Mouse (Mus musculus) liver, embryonic 11.5 days (tissue): ENCODE results near the gene Cdkal1. TPM values are rescaled to one million over a fixed set of nuclear protein-coding genes. Genes with fewer than 3 reads are reported as not detected.
A peak's percentile ranks its signal among the peaks of the same experiment; 100 is the strongest.

Source experiments
- ATAC-seq: fragments of 200-750 bp; cut with Nextera tagmentation; replicated peaks from 2 replicates; pipeline ENCODE4 v1.8.0; 2017; ENCODE audit warnings: moderate number of reproducible peaks, mild to moderate bottlenecking, moderate TSS enrichment, moderate library complexity; ENCODE audit not compliant: low FRiP score
- DNase-seq: peaks from one replicate; pipeline ENCODE4 v3.0.0-alpha.2; 2017; ENCODE audit warnings: low spot score
- H3K27ac ChIP-seq: fragments of 300-500 bp; sonication (generic); 2 replicates; pipeline ENCODE4 v1.5.1; 2014; ENCODE audit warnings: mild to moderate bottlenecking, low read depth, low read length, control low read depth
- H3K27me3 ChIP-seq: fragments of 300-500 bp; sonication (generic); replicated peaks from 2 replicates; pipeline ENCODE4 v1.6.1; 2014; ENCODE audit warnings: low read length, mixed read lengths; ENCODE audit not compliant: control insufficient read depth, insufficient read depth
- H3K36me3 ChIP-seq: fragments of 300-500 bp; sonication (generic); 2 replicates; pipeline ENCODE4 v1.6.1; 2014; ENCODE audit warnings: mild to moderate bottlenecking, low read length, moderate library complexity, mixed read lengths; ENCODE audit not compliant: control insufficient read depth, insufficient read depth
- H3K4me1 ChIP-seq: fragments of 300-500 bp; sonication (generic); replicated peaks from 2 replicates; pipeline ENCODE4 v1.6.1; 2014; ENCODE audit warnings: low read length, mixed read lengths; ENCODE audit not compliant: control insufficient read depth, insufficient read depth
- H3K4me2 ChIP-seq: fragments of 300-500 bp; sonication (generic); 2 replicates; pipeline ENCODE4 v1.6.1; 2014; ENCODE audit warnings: mild to moderate bottlenecking, control low read depth, moderate library complexity
- H3K4me3 ChIP-seq: fragments of 300-500 bp; sonication (generic); 2 replicates; pipeline ENCODE4 v1.5.1; 2014; ENCODE audit warnings: low read depth, low read length, control low read depth
- H3K9ac ChIP-seq: fragments of 300-500 bp; sonication (generic); 2 replicates; pipeline ENCODE4 v1.6.1; 2014; ENCODE audit warnings: low read depth, low read length, control low read depth
- H3K9me3 ChIP-seq: fragments of 300-500 bp; sonication (generic); 2 replicates; pipeline ENCODE4 v1.6.1; 2016; ENCODE audit warnings: low read length, inconsistent platforms, mixed read lengths; ENCODE audit not compliant: control insufficient read depth
- WGBS: fragments of 180-500 bp; shearing (Covaris S2); extraction: QIAGEN DNeasy Blood & Tissue Kit; methylation state at CpG from one replicate; pipeline ENCODE4 v1.1.7; 2014; 5-methylcytosine and 5-hydroxymethylcytosine counted together
- polyA plus RNA-seq: library from polyadenylated mRNA; unstranded; fragments of >200 nt; fragmentation: Nextera tagmentation; extraction: Ambion mirVana; gene quantifications from 2 replicates; pipeline ENCODE4 v1.2.1, GENCODE M21; 2014

Cdkal1 gene
- polyA plus RNA-seq, 1 experiment from 2014 or later, result 26.3 TPM

GRCm38 (mm10) chr13:29620826-29621225 lies 234.6 kb downstream of the Cdkal1 start:
- DNase-seq (no peak), ATAC-seq (no peak)
- no peak overlapping the region for H3K4me3 ChIP-seq
- no peak overlapping the region for H3K4me2 ChIP-seq
- no peaks in the 10 kb centered on the region for H3K36me3 ChIP-seq
- H3K27ac ChIP-seq, result no peak overlapping the region
- no peak overlapping the region for H3K9ac ChIP-seq
- H3K9me3 ChIP-seq, result no peaks in the 10 kb centered on the region
- 69% methylated on average over 7 of the region's 7 CpGs for WGBS
- peaks cover 11% of the 10 kb centered on the region for H3K4me1 ChIP-seq
- H3K27me3 ChIP-seq, result no peaks in the 10 kb centered on the region

- 73% methylated on average over 3 of the region's 3 CpGs for WGBS
- no peaks in the 10 kb centered on the region for H3K9me3 ChIP-seq
- peaks cover 12% of the 10 kb centered on the region for H3K4me1 ChIP-seq
- H3K36me3 ChIP-seq, result no peaks in the 10 kb centered on the region
- no peak for DNase-seq
- H3K4me3 ChIP-seq, result no peak overlapping the region
- H3K4me2 ChIP-seq, result no peak overlapping the region
- no peak overlapping the region for H3K9ac ChIP-seq
- peak; percentile 92 for ATAC-seq
- H3K27me3 ChIP-seq, result no peaks in the 10 kb centered on the region
- no peak overlapping the region for H3K27ac ChIP-seq
Measured at GRCm38 (mm10) chr13:29616654-29617171, 238.8 kb downstream of the Cdkal1 start.

- no peak overlapping the region for H3K4me3 ChIP-seq
- no peaks in the 10 kb centered on the region for H3K9me3 ChIP-seq
- DNase-seq (no peak), ATAC-seq (no peak)
- peaks cover 12% of the 10 kb centered on the region for H3K4me1 ChIP-seq
- no peaks in the 10 kb centered on the region for H3K36me3 ChIP-seq
- no peaks in the 10 kb centered on the region for H3K27me3 ChIP-seq
- 84% methylated on average over 3 of the region's 3 CpGs for WGBS
- H3K9ac ChIP-seq, result no peak overlapping the region
- H3K4me2 ChIP-seq, result no peak overlapping the region
- no peak overlapping the region for H3K27ac ChIP-seq
Measured at GRCm38 (mm10) chr13:29615987-29616386, 239.5 kb downstream of the Cdkal1 start.

- Histone ChIP-seq H3K9me3 (no peaks in the 10 kb centered on the region), H3K4me3 (no peak overlapping the region), H3K4me2 (no peak overlapping the region), H3K27me3 (no peaks in the 10 kb centered on the region), H3K36me3 (no peaks in the 10 kb centered on the region), H3K9ac (no peak overlapping the region), H3K4me1 (peaks cover 12% of the 10 kb centered on the region), H3K27ac (no peak overlapping the region)
- 90% methylated on average over 7 of the region's 7 CpGs for WGBS
- no peak for DNase-seq
- ATAC-seq, result no peak
Measured at GRCm38 (mm10) chr13:29615081-29615480, 240.4 kb downstream of the Cdkal1 start.

- H3K4me2 ChIP-seq, result no peak overlapping the region
- peaks cover 4% of the 10 kb centered on the region for H3K4me1 ChIP-seq
- H3K9ac ChIP-seq, result no peak overlapping the region
- DNase-seq (no peak), ATAC-seq (no peak)
- no peaks in the 10 kb centered on the region for H3K27me3 ChIP-seq
- H3K27ac ChIP-seq, result no peak overlapping the region
- no peak overlapping the region for H3K4me3 ChIP-seq
- no peaks in the 10 kb centered on the region for H3K9me3 ChIP-seq
- H3K36me3 ChIP-seq, result no peaks in the 10 kb centered on the region
- WGBS, result 64% methylated on average over 13 of the region's 13 CpGs
Measured at GRCm38 (mm10) chr13:29610051-29610931, 245.2 kb downstream of the Cdkal1 start.

GRCm38 (mm10) chr13:29609441-29609840 lies 246.0 kb downstream of the Cdkal1 start:
- WGBS, result 82% methylated on average over 5 of the region's 5 CpGs
- Histone ChIP-seq H3K4me1 (peaks cover 4% of the 10 kb centered on the region), H3K9me3 (no peaks in the 10 kb centered on the region), H3K9ac (no peak overlapping the region), H3K4me3 (no peak overlapping the region), H3K27me3 (no peaks in the 10 kb centered on the region), H3K4me2 (no peak overlapping the region), H3K36me3 (no peaks in the 10 kb centered on the region), H3K27ac (no peak overlapping the region)
- DNase-seq (no peak), ATAC-seq (no peak)

- Histone ChIP-seq H3K4me3 (no peak overlapping the region), H3K9me3 (no peaks in the 10 kb centered on the region), H3K4me2 (no peak overlapping the region), H3K9ac (no peak overlapping the region), H3K36me3 (no peaks in the 10 kb centered on the region), H3K27ac (no peak overlapping the region), H3K27me3 (no peaks in the 10 kb centered on the region), H3K4me1 (no peaks in the 10 kb centered on the region)
- WGBS, result 44% methylated on average over 6 of the region's 7 CpGs
- no peak for ATAC-seq
- DNase-seq, result peak; percentile 44
Measured at GRCm38 (mm10) chr13:29604241-29604640, 251.2 kb downstream of the Cdkal1 start.

GRCm38 (mm10) chr13:29603597-29603996 lies 251.9 kb downstream of the Cdkal1 start:
- H3K4me1 ChIP-seq, result no peaks in the 10 kb centered on the region
- H3K9ac ChIP-seq, result no peak overlapping the region
- H3K9me3 ChIP-seq, result no peaks in the 10 kb centered on the region
- no peak for ATAC-seq
- H3K36me3 ChIP-seq, result no peaks in the 10 kb centered on the region
- no peak overlapping the region for H3K4me3 ChIP-seq
- DNase-seq, result no peak
- no peaks in the 10 kb centered on the region for H3K27me3 ChIP-seq
- WGBS, result 78% methylated on average over 6 of the region's 6 CpGs
- no peak overlapping the region for H3K4me2 ChIP-seq
- no peak overlapping the region for H3K27ac ChIP-seq

- Histone ChIP-seq H3K4me1 (no peaks in the 10 kb centered on the region), H3K36me3 (no peaks in the 10 kb centered on the region), H3K9ac (no peak overlapping the region), H3K27ac (no peak overlapping the region), H3K4me3 (no peak overlapping the region), H3K27me3 (no peaks in the 10 kb centered on the region), H3K9me3 (no peaks in the 10 kb centered on the region), H3K4me2 (no peak overlapping the region)
- DNase-seq (no peak), ATAC-seq (no peak)
- 83% methylated on average over 2 of the region's 2 CpGs for WGBS
Measured at GRCm38 (mm10) chr13:29601033-29601432, 254.4 kb downstream of the Cdkal1 start.
